Mouse (Mus musculus) spleen, adult 2 months (tissue): ENCODE measurements at regions not wholly inside any gene's neighbourhood (a gene's known extent, or its start where the extent isn't known, plus 50 kb on each side); places are given as distances from the start of the nearest gene placed in this dataset.
A peak's percentile ranks its signal among the peaks of the same experiment; 100 is the strongest.

Experiments
- DNase-seq, 2 experiments: peaks; one replicate each; pipeline versions ENCODE4 v3.0.0 to v3.0.0-alpha.2; 2012 to 2021; ENCODE audit warnings: low spot score in 2 of 2, low read depth in 1 of 2
- H3K27ac ChIP-seq: fragments of 200-500 bp; 2 replicates; pipeline ENCODE4 v1.5.1; 2012; ENCODE audit warnings: low read length, inconsistent platforms; ENCODE audit not compliant: insufficient read depth
- H3K27me3 ChIP-seq: fragments of 200-500 bp; 2 replicates; pipeline ENCODE4 v1.6.1; 2012; ENCODE audit warnings: mild to moderate bottlenecking, moderate library complexity, low read length, inconsistent platforms; ENCODE audit not compliant: control insufficient read depth, insufficient read depth
- H3K36me3 ChIP-seq: fragments of 200-500 bp; 2 replicates; pipeline ENCODE4 v1.6.1; 2012; ENCODE audit warnings: mild to moderate bottlenecking, low read length, inconsistent platforms; ENCODE audit not compliant: control insufficient read depth, insufficient read depth
- H3K4me1 ChIP-seq: fragments of 200-500 bp; 2 replicates; pipeline ENCODE4 v1.6.1; 2011; ENCODE audit warnings: inconsistent platforms; ENCODE audit not compliant: control insufficient read depth, insufficient read depth, insufficient read length
- H3K4me3 ChIP-seq: fragments of 200-500 bp; 2 replicates; pipeline ENCODE4 v1.5.1; 2011; ENCODE audit warnings: mild to moderate bottlenecking, inconsistent platforms; ENCODE audit not compliant: insufficient read depth, insufficient read length; ENCODE audit errors: extremely low read depth
- CTCF ChIP-seq: fragments of 200-500 bp; IDR thresholded peaks from 2 replicates; pipeline ENCODE4 v1.5.1; 2011; ENCODE audit warnings: mild to moderate bottlenecking, inconsistent platforms; ENCODE audit not compliant: insufficient read depth, insufficient read length, insufficient replicate concordance; ENCODE audit errors: extremely low read depth
- POLR2A ChIP-seq: fragments of 200-500 bp; IDR thresholded peaks from 2 replicates; pipeline ENCODE4 v1.6.1; 2011; ENCODE audit warnings: low read depth, low read length, inconsistent platforms
- WGBS: fragments of 180-500 bp; shearing (Covaris S2); methylation state at CpG from one replicate; pipeline ENCODE4 v1.1.7; 2018; 5-methylcytosine and 5-hydroxymethylcytosine counted together

DNA sequence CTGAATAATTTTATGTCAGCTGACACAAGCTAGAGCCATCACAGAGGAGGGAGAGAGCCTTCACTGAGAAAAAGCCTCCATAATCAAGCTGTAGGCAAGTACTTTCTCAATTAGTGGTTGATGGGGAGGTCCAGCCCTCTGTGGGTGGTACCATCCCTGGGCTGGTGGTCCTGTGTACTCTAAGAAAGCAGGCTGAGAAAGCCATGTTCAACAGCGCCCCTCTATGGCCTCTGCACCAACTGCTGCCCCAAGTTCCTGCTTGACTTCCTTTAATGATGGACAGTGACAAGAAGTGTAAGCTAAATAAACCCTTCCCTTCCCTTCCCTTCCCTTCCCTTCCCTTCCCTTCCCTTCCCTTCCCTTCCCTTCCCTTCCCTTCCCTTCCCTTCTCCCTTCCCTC lies 211.2 kb upstream of the Egln3 start:
- H3K4me3 ChIP-seq: no peak overlapping the region
- H3K27ac ChIP-seq: no peak overlapping the region
- no peaks in the 10 kb centered on the region for H3K36me3 ChIP-seq
- H3K27me3 ChIP-seq: no peaks in the 10 kb centered on the region
- TF ChIP-seq CTCF (peak; percentile 9; the same call in 1 of the 2 replicates), POLR2A (no peak)
- no peak for DNase-seq
- no peaks in the 10 kb centered on the region for H3K4me1 ChIP-seq
- 80% methylated on average over 1 of the region's 1 CpGs for WGBS

DNA sequence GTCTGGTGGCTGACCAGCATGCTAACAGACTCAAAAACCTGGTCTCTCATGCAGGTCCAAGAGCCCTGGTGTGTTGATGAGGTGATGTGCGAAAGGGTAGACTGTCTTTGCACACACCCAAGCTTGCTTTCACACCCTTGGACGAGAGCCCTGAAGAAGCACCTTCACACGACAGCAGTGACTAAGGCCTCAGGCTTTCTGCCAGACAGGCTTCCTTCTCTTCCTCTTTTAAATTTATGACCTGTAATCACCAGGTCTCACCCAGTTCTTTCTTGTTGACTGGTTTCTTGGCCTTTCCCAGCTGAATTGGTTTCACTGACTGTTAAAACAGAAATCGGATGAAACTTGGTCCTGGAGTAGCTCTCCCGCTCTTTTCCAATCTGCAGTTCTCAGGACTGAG lies 210.5 kb upstream of the Egln3 start:
- Histone ChIP-seq H3K27ac (no peak overlapping the region), H3K4me1 (no peaks in the 10 kb centered on the region), H3K36me3 (no peaks in the 10 kb centered on the region), H3K4me3 (no peak overlapping the region), H3K27me3 (no peaks in the 10 kb centered on the region)
- TF ChIP-seq CTCF (no peak), POLR2A (no peak)
- 54% methylated on average over 5 of the region's 5 CpGs for WGBS
- DNase-seq: no peak

DNA sequence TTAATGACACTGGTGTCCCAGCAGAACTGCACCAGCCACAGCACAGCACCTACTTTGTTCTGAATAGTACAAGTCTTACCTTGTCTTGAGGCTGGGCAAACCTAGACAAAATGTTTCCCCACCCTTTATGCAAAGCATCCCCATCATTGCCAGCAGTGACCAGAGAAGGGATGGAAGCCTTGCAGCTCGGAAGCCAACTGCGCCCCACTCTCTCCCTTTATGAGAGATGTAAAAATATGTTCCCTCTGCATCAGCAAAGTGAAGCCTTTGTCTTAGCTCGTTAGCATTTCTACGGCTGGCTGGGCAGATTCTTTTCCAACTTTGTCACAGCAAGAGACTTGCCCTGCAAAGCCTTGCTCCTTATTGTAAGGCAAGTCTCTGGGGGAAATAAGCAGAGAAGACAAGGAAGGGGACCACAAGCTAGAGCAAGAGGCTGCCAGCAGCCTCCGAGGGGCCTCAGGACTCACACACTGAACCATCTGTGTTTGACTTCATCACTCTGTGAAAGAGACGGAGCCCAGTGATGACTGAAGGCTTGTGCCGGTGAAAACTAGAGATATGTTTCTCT lies 206.5 kb upstream of the Egln3 start:
- no peaks in the 10 kb centered on the region for H3K27me3 ChIP-seq
- TF ChIP-seq POLR2A: no peak
- no peak for TF ChIP-seq CTCF
- no peaks in the 10 kb centered on the region for H3K4me1 ChIP-seq
- no peaks in the 10 kb centered on the region for H3K36me3 ChIP-seq
- no peak overlapping the region for H3K4me3 ChIP-seq
- 95% methylated on average over 7 of the region's 7 CpGs for WGBS
- DNase-seq: no peak
- no peak overlapping the region for H3K27ac ChIP-seq

DNA sequence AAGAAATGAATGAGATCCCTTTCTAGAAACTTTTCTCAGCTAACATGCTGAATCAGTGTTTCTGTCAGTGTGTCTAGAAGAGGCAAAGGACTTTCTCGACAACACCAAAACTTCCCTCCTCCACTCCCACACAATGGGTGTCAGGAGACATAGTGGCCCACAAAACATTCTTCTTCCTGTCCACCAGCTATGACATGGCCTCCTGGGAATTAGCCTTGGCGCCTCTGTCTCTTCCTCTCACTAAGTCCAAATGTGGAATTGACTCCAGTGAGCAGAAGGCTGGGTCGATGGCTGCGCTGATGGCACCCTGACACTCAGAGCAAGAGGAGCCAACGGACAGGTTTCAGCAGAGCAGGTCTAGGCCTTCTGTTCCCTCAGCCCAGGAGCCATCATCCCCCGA lies 205.2 kb upstream of the Egln3 start:
- Histone ChIP-seq H3K27ac (no peak overlapping the region), H3K27me3 (no peaks in the 10 kb centered on the region), H3K36me3 (no peaks in the 10 kb centered on the region), H3K4me1 (peaks cover 6% of the 10 kb centered on the region; the same call in 1 of the 2 replicates), H3K4me3 (no peak overlapping the region)
- no peak for TF ChIP-seq CTCF
- no peak for TF ChIP-seq POLR2A
- no peak for DNase-seq
- 70% methylated on average over 6 of the region's 6 CpGs for WGBS

DNA sequence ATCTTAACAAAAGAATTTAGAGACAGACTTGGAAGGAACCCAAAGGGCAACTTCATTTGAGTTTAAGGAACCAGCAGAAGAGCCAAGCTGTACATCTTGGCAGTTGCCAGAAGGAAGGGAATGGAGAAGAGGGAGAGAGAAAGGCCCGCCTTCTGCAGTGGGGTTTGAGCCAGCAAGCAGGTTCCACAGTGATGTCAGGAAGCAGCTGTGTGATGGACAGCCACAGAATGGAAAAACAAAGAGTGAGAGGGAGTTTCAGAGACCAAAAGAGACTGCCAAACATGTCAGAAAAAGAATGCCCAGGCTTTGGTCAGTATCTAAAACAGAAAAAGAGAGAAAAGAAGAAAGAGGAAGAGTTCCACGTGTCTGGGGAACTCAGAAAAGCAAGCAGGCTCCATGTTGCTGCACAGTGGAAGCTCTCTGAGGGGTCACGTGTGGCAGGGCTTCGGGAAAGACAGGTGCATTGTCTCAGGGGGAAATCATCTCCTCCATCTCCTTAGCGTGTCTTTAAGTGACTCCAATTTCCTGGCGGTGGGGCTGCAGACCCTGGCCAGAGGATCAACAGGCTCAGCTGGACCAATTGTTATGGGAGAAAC lies 203.7 kb upstream of the Egln3 start:
- Histone ChIP-seq H3K27me3 (no peaks in the 10 kb centered on the region), H3K4me1 (peaks cover 7% of the 10 kb centered on the region; the same call in 1 of the 2 replicates), H3K36me3 (no peaks in the 10 kb centered on the region), H3K4me3 (no peak overlapping the region), H3K27ac (no peak overlapping the region)
- DNase-seq: no peak
- TF ChIP-seq POLR2A (no peak), CTCF (no peak)
- 39% methylated on average over 6 of the region's 6 CpGs for WGBS

DNA sequence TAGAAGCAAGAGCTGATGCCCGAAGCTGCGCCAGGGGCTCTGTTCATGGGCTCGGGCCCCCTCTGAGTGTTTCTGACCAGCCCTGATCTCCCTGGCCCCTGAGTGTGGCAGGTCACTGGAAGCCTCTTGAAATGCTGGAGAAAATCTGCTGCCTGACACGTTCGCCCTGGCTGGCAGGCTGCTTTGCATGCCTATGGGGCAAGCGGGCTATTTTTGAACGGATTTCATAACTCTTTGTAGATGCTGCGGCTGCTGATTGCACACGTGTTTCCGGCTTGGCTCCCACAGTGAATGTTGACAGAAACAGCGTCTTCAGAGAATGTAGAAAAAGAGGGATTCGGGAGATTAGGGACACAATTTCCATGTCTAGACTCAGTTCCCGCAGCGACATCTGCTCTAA lies 201.4 kb upstream of the Egln3 start:
- peaks cover 7% of the 10 kb centered on the region; the same call in 1 of the 2 replicates for H3K4me1 ChIP-seq
- H3K36me3 ChIP-seq: no peaks in the 10 kb centered on the region
- no peak for TF ChIP-seq CTCF
- TF ChIP-seq POLR2A: no peak
- no peaks in the 10 kb centered on the region for H3K27me3 ChIP-seq
- H3K4me3 ChIP-seq: peak overlapping the region; percentile 22
- peak; percentile 12 to 29 for DNase-seq
- 49% methylated on average over 14 of the region's 14 CpGs for whole genome bisulfite sequencing
- H3K27ac ChIP-seq: peak overlapping the region; percentile 66

DNA sequence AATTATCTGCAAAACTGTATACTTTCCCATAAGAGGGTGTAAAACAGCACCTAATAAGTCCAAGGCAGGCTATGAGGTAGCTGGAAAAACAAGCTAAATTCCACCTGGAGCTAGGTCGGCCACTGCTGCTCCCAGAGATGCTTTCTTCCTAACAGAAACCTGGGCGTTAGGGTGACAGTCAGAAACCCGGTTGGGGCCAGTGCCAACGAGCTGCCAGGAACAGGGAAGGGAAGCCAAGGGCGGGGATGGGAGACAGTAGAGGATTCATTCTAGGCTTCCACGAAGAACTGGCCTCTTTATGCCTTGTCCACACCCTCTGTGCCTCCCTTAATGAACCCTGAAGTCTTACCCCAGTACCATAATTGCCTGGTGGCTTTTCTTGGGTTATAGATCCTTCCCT lies 198.9 kb upstream of the Egln3 start:
- Histone ChIP-seq H3K36me3 (no peaks in the 10 kb centered on the region), H3K27me3 (no peaks in the 10 kb centered on the region), H3K4me1 (peaks cover 18% of the 10 kb centered on the region), H3K27ac (no peak overlapping the region), H3K4me3 (no peak overlapping the region)
- WGBS: 89% methylated on average over 6 of the region's 6 CpGs
- no peak for TF ChIP-seq POLR2A
- TF ChIP-seq CTCF: no peak
- no peak for DNase-seq
